Mouse (Mus musculus): ENCODE data around the gene Tmem256. TPM values are rescaled to one million over a fixed set of nuclear protein-coding genes. Genes with fewer than 3 reads are reported as not detected.

Tmem256 gene
- total RNA-seq, 1 experiment from 2014 or later: 130 TPM

GRCm38 (mm10) chr11:69871822-69872221, 33.5 kb downstream of the Tmem256 start:
- ATAC-seq (replicated peaks in 1 of 2; ENCODE audit: insufficient read depth in 1 of 2, low FRiP score in 2 of 2, low TSS enrichment in 1 of 2, low read depth in 1 of 2, poor library complexity in 2 of 2, severe bottlenecking in 2 of 2): no peak

- no peak for ATAC-seq (replicated peaks in 1 of 2; ENCODE audit: insufficient read depth in 1 of 2, low FRiP score in 2 of 2, low TSS enrichment in 1 of 2, low read depth in 1 of 2, poor library complexity in 2 of 2, severe bottlenecking in 2 of 2)
Measured at GRCm38 (mm10) chr11:69872451-69872850, 34.1 kb downstream of the Tmem256 start.

- ATAC-seq (replicated peaks in 1 of 2; ENCODE audit: insufficient read depth in 1 of 2, low FRiP score in 2 of 2, low TSS enrichment in 1 of 2, low read depth in 1 of 2, poor library complexity in 2 of 2, severe bottlenecking in 2 of 2): no peak
Measured at GRCm38 (mm10) chr11:69876186-69876585, 37.9 kb downstream of the Tmem256 start.

- peak; percentile 59 to 80 for ATAC-seq (replicated peaks in 1 of 2; ENCODE audit: insufficient read depth in 1 of 2, low FRiP score in 2 of 2, low TSS enrichment in 1 of 2, low read depth in 1 of 2, poor library complexity in 2 of 2, severe bottlenecking in 2 of 2)
Measured at GRCm38 (mm10) chr11:69876867-69877266, 38.6 kb downstream of the Tmem256 start.

GRCm38 (mm10) chr11:69877878-69878277, 39.6 kb downstream of the Tmem256 start, which contains the start of gene Tmem95:
Tmem95 (minus strand) TSS chr11:69878018.
- ATAC-seq (replicated peaks in 1 of 2; ENCODE audit: insufficient read depth in 1 of 2, low FRiP score in 2 of 2, low TSS enrichment in 1 of 2, low read depth in 1 of 2, poor library complexity in 2 of 2, severe bottlenecking in 2 of 2): no peak

GRCm38 (mm10) chr11:69878399-69878798, 40.1 kb downstream of the Tmem256 start:
- no peak for ATAC-seq (replicated peaks in 1 of 2; ENCODE audit: insufficient read depth in 1 of 2, low FRiP score in 2 of 2, low TSS enrichment in 1 of 2, low read depth in 1 of 2, poor library complexity in 2 of 2, severe bottlenecking in 2 of 2)

GRCm38 (mm10) chr11:69878952-69879351, 40.6 kb downstream of the Tmem256 start:
- ATAC-seq (replicated peaks in 1 of 2; ENCODE audit: insufficient read depth in 1 of 2, low FRiP score in 2 of 2, low TSS enrichment in 1 of 2, low read depth in 1 of 2, poor library complexity in 2 of 2, severe bottlenecking in 2 of 2): no peak

- ATAC-seq (replicated peaks in 1 of 2; ENCODE audit: insufficient read depth in 1 of 2, low FRiP score in 2 of 2, low TSS enrichment in 1 of 2, low read depth in 1 of 2, poor library complexity in 2 of 2, severe bottlenecking in 2 of 2): no peak
Measured at GRCm38 (mm10) chr11:69879711-69880110, 41.4 kb downstream of the Tmem256 start.

GRCm38 (mm10) chr11:69880506-69880852, 42.2 kb downstream of the Tmem256 start:
- peak; percentile 24 to 41; a peak in 2 of 4 replicates for ATAC-seq (replicated peaks in 1 of 2; ENCODE audit: insufficient read depth in 1 of 2, low FRiP score in 2 of 2, low TSS enrichment in 1 of 2, low read depth in 1 of 2, poor library complexity in 2 of 2, severe bottlenecking in 2 of 2)

GRCm38 (mm10) chr11:69880853-69881603, 42.7 kb downstream of the Tmem256 start, which contains the start of gene Kctd11:
Kctd11 (minus strand) TSS chr11:69881406.
- peak; percentile 74 to 81 for ATAC-seq (replicated peaks in 1 of 2; ENCODE audit: insufficient read depth in 1 of 2, low FRiP score in 2 of 2, low TSS enrichment in 1 of 2, low read depth in 1 of 2, poor library complexity in 2 of 2, severe bottlenecking in 2 of 2)

GRCm38 (mm10) chr11:69881787-69882670, 43.7 kb downstream of the Tmem256 start:
- no peak for ATAC-seq (replicated peaks in 1 of 2; ENCODE audit: insufficient read depth in 1 of 2, low FRiP score in 2 of 2, low TSS enrichment in 1 of 2, low read depth in 1 of 2, poor library complexity in 2 of 2, severe bottlenecking in 2 of 2)

GRCm38 (mm10) chr11:69883066-69883465, 44.8 kb downstream of the Tmem256 start:
- no peak for ATAC-seq (replicated peaks in 1 of 2; ENCODE audit: insufficient read depth in 1 of 2, low FRiP score in 2 of 2, low TSS enrichment in 1 of 2, low read depth in 1 of 2, poor library complexity in 2 of 2, severe bottlenecking in 2 of 2)

GRCm38 (mm10) chr11:69883527-69884151, 45.3 kb downstream of the Tmem256 start:
- no peak for ATAC-seq (replicated peaks in 1 of 2; ENCODE audit: insufficient read depth in 1 of 2, low FRiP score in 2 of 2, low TSS enrichment in 1 of 2, low read depth in 1 of 2, poor library complexity in 2 of 2, severe bottlenecking in 2 of 2)

- ATAC-seq (replicated peaks in 1 of 2; ENCODE audit: insufficient read depth in 1 of 2, low FRiP score in 2 of 2, low TSS enrichment in 1 of 2, low read depth in 1 of 2, poor library complexity in 2 of 2, severe bottlenecking in 2 of 2): no peak
Measured at GRCm38 (mm10) chr11:69884240-69884639, 45.9 kb downstream of the Tmem256 start.

GRCm38 (mm10) chr11:69884663-69885062, 46.3 kb downstream of the Tmem256 start:
- no peak for ATAC-seq (replicated peaks in 1 of 2; ENCODE audit: insufficient read depth in 1 of 2, low FRiP score in 2 of 2, low TSS enrichment in 1 of 2, low read depth in 1 of 2, poor library complexity in 2 of 2, severe bottlenecking in 2 of 2)

GRCm38 (mm10) chr11:69886907-69887635, 48.8 kb downstream of the Tmem256 start:
- no peak for ATAC-seq (replicated peaks in 1 of 2; ENCODE audit: insufficient read depth in 1 of 2, low FRiP score in 2 of 2, low TSS enrichment in 1 of 2, low read depth in 1 of 2, poor library complexity in 2 of 2, severe bottlenecking in 2 of 2)
